Mouse (Mus musculus) liver, postnatal 0 days (tissue): ENCODE results near the gene Slc38a9.

ENCODE experiments used
- CTCF ChIP-seq: sonication (generic); IDR thresholded peaks from 2 replicates; pipeline ENCODE4 v1.5.1; 2016; ENCODE audit warnings: antibody characterized with exemption, low read depth
- EP300 ChIP-seq: IDR thresholded peaks from 2 replicates; pipeline ENCODE4 v1.6.1; 2016; ENCODE audit warnings: antibody characterized with exemption, low read depth, mild to moderate bottlenecking

- TF ChIP-seq CTCF (no peak), EP300 (no peak)
Measured at GRCm38 (mm10) chr13:112736407-112736806, 75.9 kb downstream of the Slc38a9 start.
